Mouse (Mus musculus) MEL (cell line): ENCODE measurements around the gene Wdr18. TPM values are rescaled to one million over a fixed set of nuclear protein-coding genes. Genes with fewer than 3 reads are reported as not detected.

ENCODE experiments used
- DNase-seq: peaks from one replicate; pipeline ENCODE4 v3.0.0; 2011; ENCODE audit warnings: low read depth, low spot score
- H3K27ac ChIP-seq: 2 replicates; pipeline ENCODE4 v1.5.1; 2012; ENCODE audit warnings: low read depth, mild to moderate bottlenecking, control low read depth, low read length, moderate library complexity; ENCODE audit not compliant: control insufficient read depth
- H3K27me3 ChIP-seq, 2 experiments: fragments of 150-350 bp in 1 of 2; sonication (generic) in 1 of 2; 2 replicates each; pipeline ENCODE4 v1.6.1; 2012; ENCODE audit warnings: low read length in 2 of 2, mild to moderate bottlenecking in 2 of 2, improper control_type of control experiment in 1 of 2, moderate library complexity in 1 of 2; ENCODE audit not compliant: insufficient read depth in 2 of 2, control insufficient read depth in 1 of 2
- H3K36me3 ChIP-seq, 2 experiments: 2 replicates each; pipeline ENCODE4 v1.6.1; 2012 to 2014; ENCODE audit warnings: low read length in 2 of 2, improper control_type of control experiment in 1 of 2, inconsistent platforms in 1 of 2, mild to moderate bottlenecking in 1 of 2; ENCODE audit not compliant: insufficient read depth in 2 of 2, control insufficient read depth in 1 of 2
- H3K4me1 ChIP-seq, 2 experiments: fragments of 150-350 bp in 1 of 2; sonication (generic) in 1 of 2; 2 replicates each; pipeline ENCODE4 v1.6.1; 2012; ENCODE audit warnings: low read length in 2 of 2, improper control_type of control experiment in 1 of 2, mild to moderate bottlenecking in 1 of 2; ENCODE audit not compliant: insufficient read depth in 2 of 2, control insufficient read depth in 1 of 2
- H3K4me3 ChIP-seq, 2 experiments: fragments of 150-350 bp in 1 of 2; sonication (generic) in 1 of 2; 2 replicates each; pipeline ENCODE4 v1.5.1; 2012; ENCODE audit warnings: low read depth in 2 of 2, low read length in 2 of 2, mild to moderate bottlenecking in 2 of 2, moderate library complexity in 2 of 2, control low read depth in 1 of 2, improper control_type of control experiment in 1 of 2; ENCODE audit not compliant: control insufficient read depth in 1 of 2, insufficient read depth in 1 of 2
- H3K79me2 ChIP-seq: 2 replicates; pipeline ENCODE4 v1.6.1; 2012; ENCODE audit warnings: mild to moderate bottlenecking, low read length, moderate library complexity; ENCODE audit not compliant: control insufficient read depth, poor library complexity, insufficient read depth
- H3K9ac ChIP-seq: 2 replicates; pipeline ENCODE4 v1.6.1; 2012; ENCODE audit warnings: low read depth, mild to moderate bottlenecking, control low read depth, low read length, moderate library complexity; ENCODE audit not compliant: control insufficient read depth, poor library complexity, severe bottlenecking
- H3K9me3 ChIP-seq: fragments of 150-350 bp; sonication (generic); replicated peaks from 2 replicates; pipeline ENCODE4 v1.6.1; 2012; ENCODE audit warnings: mild to moderate bottlenecking, low read length, improper control_type of control experiment, moderate library complexity; ENCODE audit not compliant: insufficient read depth
- BHLHE40 ChIP-seq: IDR thresholded peaks from 2 replicates; pipeline ENCODE4 v1.6.1; 2012; ENCODE audit warnings: low read depth, mild to moderate bottlenecking, inconsistent platforms, low read length, improper control_type of control experiment, borderline replicate concordance
- CHD1 ChIP-seq: IDR thresholded peaks from 2 replicates; pipeline ENCODE4 v1.6.1; 2012; ENCODE audit warnings: low read depth, mild to moderate bottlenecking, inconsistent platforms, low read length, improper control_type of control experiment
- CHD2 ChIP-seq: IDR thresholded peaks from 2 replicates; pipeline ENCODE4 v1.6.1; 2011; ENCODE audit warnings: low read length, improper control_type of control experiment
- CTCF ChIP-seq, 3 experiments: IDR thresholded peaks in 2 of 3; conservative IDR thresholded peaks in 1 of 3; 2 replicates each; pipeline ENCODE4 v1.5.1; 2011 to 2012; ENCODE audit warnings: low read length in 3 of 3, low read depth in 2 of 3, mild to moderate bottlenecking in 2 of 3, improper control_type of control experiment in 1 of 3, inconsistent platforms in 1 of 3, mixed read lengths in 1 of 3, moderate library complexity in 1 of 3; ENCODE audit not compliant: control insufficient read depth in 1 of 3, insufficient read depth in 1 of 3, poor library complexity in 1 of 3, severe bottlenecking in 1 of 3
- ELF1 ChIP-seq: IDR thresholded peaks from 2 replicates; pipeline ENCODE4 v1.6.1; 2014; ENCODE audit warnings: low read depth, mild to moderate bottlenecking, inconsistent platforms, low read length, improper control_type of control experiment, moderate library complexity
- EP300 ChIP-seq, 2 experiments: IDR thresholded peaks; 2 replicates each; pipeline ENCODE4 v1.6.1; 2011; ENCODE audit warnings: improper control_type of control experiment in 2 of 2, low read length in 2 of 2, low read depth in 1 of 2, mild to moderate bottlenecking in 1 of 2
- ETS1 ChIP-seq: IDR thresholded peaks from 2 replicates; pipeline ENCODE4 v1.6.1; 2012; ENCODE audit warnings: low read depth, mild to moderate bottlenecking, inconsistent platforms, low read length, improper control_type of control experiment, moderate library complexity
- GATA1 ChIP-seq: IDR thresholded peaks from 2 replicates; pipeline ENCODE4 v1.6.1; 2011; ENCODE audit warnings: low read depth, low read length, improper control_type of control experiment
- HCFC1 ChIP-seq: IDR thresholded peaks from 2 replicates; pipeline ENCODE4 v1.6.1; 2012; ENCODE audit warnings: low read depth, mild to moderate bottlenecking, inconsistent platforms, low read length, improper control_type of control experiment, moderate library complexity
- JUND ChIP-seq: IDR thresholded peaks from 2 replicates; pipeline ENCODE4 v1.6.1; 2011; ENCODE audit warnings: low read depth, mild to moderate bottlenecking, improper control_type of control experiment, low read length
- MAFK ChIP-seq: IDR thresholded peaks from 2 replicates; pipeline ENCODE4 v1.6.1; 2011; ENCODE audit warnings: low read depth, mild to moderate bottlenecking, low read length, improper control_type of control experiment, borderline replicate concordance
- MAX ChIP-seq: IDR thresholded peaks from 2 replicates; pipeline ENCODE4 v1.6.1; 2011; ENCODE audit warnings: low read length, improper control_type of control experiment
- MEF2A ChIP-seq: IDR thresholded peaks from 2 replicates; pipeline ENCODE4 v1.6.1; 2014; ENCODE audit warnings: low read depth, mild to moderate bottlenecking, inconsistent platforms, low read length, improper control_type of control experiment; ENCODE audit not compliant: poor library complexity, insufficient replicate concordance, severe bottlenecking; ENCODE audit errors: extremely low read depth
- MYB ChIP-seq: IDR thresholded peaks from 2 replicates; pipeline ENCODE4 v1.6.1; 2011; ENCODE audit warnings: mild to moderate bottlenecking, low read depth, low read length, improper control_type of control experiment
- MYC ChIP-seq: IDR thresholded peaks from 2 replicates; pipeline ENCODE4 v1.6.1; 2011; ENCODE audit warnings: low read depth, mild to moderate bottlenecking, low read length, improper control_type of control experiment, moderate library complexity
- NELFE ChIP-seq: IDR thresholded peaks from 2 replicates; pipeline ENCODE4 v1.6.1; 2011; ENCODE audit warnings: low read depth, low read length, improper control_type of control experiment
- NRF1 ChIP-seq: IDR thresholded peaks from 2 replicates; pipeline ENCODE4 v1.6.1; 2014; ENCODE audit warnings: low read depth, mild to moderate bottlenecking, inconsistent platforms, low read length, improper control_type of control experiment, moderate library complexity; ENCODE audit not compliant: poor library complexity, insufficient read depth, severe bottlenecking
- POLR2A ChIP-seq, 2 experiments: IDR thresholded peaks; 2 replicates each; pipeline ENCODE4 v1.6.1; 2011 to 2012; ENCODE audit warnings: low read length in 2 of 2, mild to moderate bottlenecking in 2 of 2, control low read depth in 1 of 2, improper control_type of control experiment in 1 of 2, low read depth in 1 of 2, moderate library complexity in 1 of 2; ENCODE audit not compliant: control insufficient read depth in 1 of 2, insufficient read depth in 1 of 2, poor library complexity in 1 of 2
- POLR2AphosphoS2 ChIP-seq: IDR thresholded peaks from 2 replicates; pipeline ENCODE4 v1.6.1; 2011; ENCODE audit warnings: low read length, improper control_type of control experiment
- POLR2AphosphoS5 ChIP-seq: IDR thresholded peaks from 2 replicates; pipeline ENCODE4 v1.6.1; 2012; ENCODE audit warnings: low read depth, borderline replicate concordance, mild to moderate bottlenecking, inconsistent platforms, low read length, moderate library complexity, mixed read lengths
- RAD21 ChIP-seq: IDR thresholded peaks from 2 replicates; pipeline ENCODE4 v1.6.1; 2011; ENCODE audit warnings: mild to moderate bottlenecking, low read depth, low read length, improper control_type of control experiment
- SMC3 ChIP-seq: IDR thresholded peaks from 2 replicates; pipeline ENCODE4 v1.6.1; 2011; ENCODE audit warnings: low read depth, low read length, improper control_type of control experiment
- TAL1 ChIP-seq: IDR thresholded peaks from 2 replicates; pipeline ENCODE4 v1.6.1; 2012; ENCODE audit warnings: mild to moderate bottlenecking, inconsistent platforms, low read length, moderate library complexity, mixed read lengths
- TBP ChIP-seq: IDR thresholded peaks from 2 replicates; pipeline ENCODE4 v1.8.0; 2011; ENCODE audit warnings: low read depth, low read length, improper control_type of control experiment
- UBTF ChIP-seq: IDR thresholded peaks from 2 replicates; pipeline ENCODE4 v1.6.1; 2012; ENCODE audit warnings: low read depth, mild to moderate bottlenecking, inconsistent platforms, low read length, improper control_type of control experiment, moderate library complexity, borderline replicate concordance; ENCODE audit not compliant: insufficient read depth
- USF1 ChIP-seq: IDR thresholded peaks from 2 replicates; pipeline ENCODE4 v1.6.1; 2014; ENCODE audit warnings: low read depth, mild to moderate bottlenecking, inconsistent platforms, low read length, improper control_type of control experiment, moderate library complexity
- USF2 ChIP-seq, 2 experiments: IDR thresholded peaks; 2 replicates each; pipeline ENCODE4 v1.6.1; 2011 to 2012; ENCODE audit warnings: improper control_type of control experiment in 2 of 2, low read length in 2 of 2, borderline replicate concordance in 1 of 2, inconsistent platforms in 1 of 2, low read depth in 1 of 2, mild to moderate bottlenecking in 1 of 2; ENCODE audit not compliant: insufficient read depth in 1 of 2
- ZC3H11A ChIP-seq: IDR thresholded peaks from 2 replicates; pipeline ENCODE4 v1.6.1; 2012; ENCODE audit warnings: low read depth, mild to moderate bottlenecking, inconsistent platforms, low read length, improper control_type of control experiment
- ZKSCAN1 ChIP-seq: IDR thresholded peaks from 2 replicates; pipeline ENCODE4 v1.6.1; 2012; ENCODE audit warnings: low read depth, mild to moderate bottlenecking, inconsistent platforms, low read length, improper control_type of control experiment, moderate library complexity
- ZMIZ1 ChIP-seq: IDR thresholded peaks from 2 replicates; pipeline ENCODE4 v1.6.1; 2012; ENCODE audit warnings: low read depth, mild to moderate bottlenecking, inconsistent platforms, low read length, improper control_type of control experiment, moderate library complexity
- ZNF384 ChIP-seq: IDR thresholded peaks from 2 replicates; pipeline ENCODE4 v1.6.1; 2012; ENCODE audit warnings: low read depth, mild to moderate bottlenecking, inconsistent platforms, low read length, improper control_type of control experiment
- polyA plus RNA-seq, 2 experiments: library from polyadenylated mRNA; stranded (reverse) in 1 of 2; unstranded in 1 of 2; fragments of >175 nt in 1 of 2; fragments of >200 nt in 1 of 2; gene quantifications; 2 replicates each; pipeline versions ENCODE4 v1.2.1 to v1.2.4; 2012; ENCODE audit warnings: low replicate concordance in 2 of 2, low read depth in 1 of 2; ENCODE audit not compliant: insufficient read length in 2 of 2, insufficient read depth in 1 of 2, missing spikeins in 1 of 2
- total RNA-seq: library from RNA; depleted of rRNA; stranded (reverse); fragments of 300-350 nt; gene quantifications from 2 replicates; pipeline ENCODE4 v1.2.3, GENCODE M21; 2012

Gene Wdr18
- total and polyA plus RNA-seq, 3 experiments: 89.5 to 107 TPM; not detected in 1

DNA sequence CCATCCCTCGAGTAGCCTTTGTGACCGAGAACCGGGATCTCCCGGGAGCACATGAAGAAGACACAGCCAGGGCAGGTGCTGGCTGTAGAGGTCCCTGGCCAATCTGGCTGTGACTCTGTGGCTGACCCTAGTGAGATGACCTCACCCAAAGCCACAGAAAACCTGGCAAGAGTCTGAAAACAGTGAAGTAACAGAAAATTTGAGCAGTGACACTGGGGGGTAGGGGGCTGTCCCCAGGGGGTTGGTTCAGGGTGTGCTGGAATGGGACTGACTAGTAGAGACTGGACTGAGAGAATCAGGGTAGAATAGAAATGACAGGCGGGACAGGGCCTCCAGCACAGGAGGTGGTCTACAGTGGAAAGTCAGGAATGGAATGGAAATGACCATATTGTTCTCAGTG lies 23.3 kb downstream of the Wdr18 start:
- Histone ChIP-seq H3K9ac (peak overlapping the region; percentile 85), H3K4me1 (peaks cover 0 to 11% of the 10 kb centered on the region in 2 experiments; a peak in 2 of 4 replicates), H3K4me3 (peak overlapping the region; percentile 77 to 85), H3K79me2 (peaks cover 30% of the 10 kb centered on the region), H3K27me3 (no peaks in the 10 kb centered on the region), H3K9me3 (no peaks in the 10 kb centered on the region), H3K27ac (peak overlapping the region; percentile 77), H3K36me3 (peaks cover 0 to 5% of the 10 kb centered on the region in 2 experiments; a peak in 3 of 4 replicates)
- no peak for TF ChIP-seq ETS1
- no peak for TF ChIP-seq MYC
- TF ChIP-seq UBTF: no peak
- TF ChIP-seq POLR2A (IDR thresholded peaks at IDR 0.05; ENCODE audit: control insufficient read depth in 1 of 2, insufficient read depth in 1 of 2, low read depth in 1 of 2, low read length in 2 of 2, poor library complexity in 1 of 2): no peak
- no peak for TF ChIP-seq CHD2
- TF ChIP-seq MAX: no peak
- TF ChIP-seq GATA1: no peak
- TF ChIP-seq ZC3H11A: no peak
- TF ChIP-seq MAFK: no peak
- TF ChIP-seq ZMIZ1: no peak
- DNase-seq: peak; percentile 47

DNA sequence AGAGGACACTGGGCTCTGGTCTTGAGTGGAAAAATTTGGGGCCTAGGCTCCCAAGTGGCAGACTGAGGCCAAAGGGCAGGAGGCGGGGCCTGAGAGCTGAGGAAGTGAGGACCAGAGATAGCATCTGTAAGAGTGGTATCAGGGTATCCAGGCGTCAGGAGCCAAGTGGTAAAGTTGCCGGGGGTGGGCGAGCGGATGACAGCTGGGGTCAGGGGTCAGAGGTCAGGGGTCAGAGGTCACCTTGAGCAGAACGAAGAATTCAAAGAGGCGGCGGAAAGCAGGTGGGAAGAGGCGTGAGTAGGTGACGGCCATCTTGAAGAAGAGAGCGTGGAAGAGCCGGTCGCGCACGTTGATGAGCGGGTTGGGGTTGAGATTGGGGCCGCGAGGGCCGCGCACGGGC lies 23.7 kb downstream of the Wdr18 start:
- Histone ChIP-seq H3K9me3 (no peaks in the 10 kb centered on the region), H3K4me1 (peaks cover 0 to 11% of the 10 kb centered on the region in 2 experiments; a peak in 2 of 4 replicates), H3K36me3 (peaks cover 0 to 5% of the 10 kb centered on the region in 2 experiments; a peak in 2 of 4 replicates), H3K9ac (peak overlapping the region; percentile 85), H3K27me3 (no peaks in the 10 kb centered on the region), H3K27ac (peak overlapping the region; percentile 77), H3K4me3 (peak overlapping the region; percentile 77 to 85), H3K79me2 (peaks cover 30% of the 10 kb centered on the region)
- DNase-seq: peak; percentile 69
- TF ChIP-seq TBP (no peak), BHLHE40 (no peak), USF2 (IDR thresholded peaks at IDR 0.05; ENCODE audit: borderline replicate concordance in 1 of 2, insufficient read depth in 1 of 2, low read depth in 1 of 2, low read length in 2 of 2) (no peak), NELFE (no peak), CTCF (IDR thresholded peaks at IDR 0.05 in 2 of 3, conservative IDR thresholded peaks at IDR 0.05 in 1 of 3; ENCODE audit: control insufficient read depth in 1 of 3, insufficient read depth in 1 of 3, low read depth in 2 of 3, low read length in 3 of 3, poor library complexity in 1 of 3, severe bottlenecking in 1 of 3) (no peak), MEF2A (no peak), ELF1 (no peak), RAD21 (no peak), USF1 (no peak), MAFK (no peak), UBTF (no peak), EP300 (IDR thresholded peaks at IDR 0.05; ENCODE audit: low read depth in 1 of 2, low read length in 2 of 2) (peak in 1 of 2 experiments; percentile 57; a peak in 3 of 4 replicates), POLR2AphosphoS5 (no peak), TAL1 (peak; percentile 21; the same call in 1 of the 2 replicates), CHD1 (no peak), ZKSCAN1 (no peak), JUND (no peak), CHD2 (peak; percentile 80), HCFC1 (peak; percentile 75), ZMIZ1 (no peak), POLR2AphosphoS2 (no peak), GATA1 (peak; percentile 67), NRF1 (no peak), SMC3 (no peak), MYB (no peak), ZNF384 (no peak)
